Mouse (Mus musculus): Measurements from ENCODE around the gene Armh3.
"Not testable (repeated sequence)": the region's sequence is repeated elsewhere in the genome, so short reads cannot be mapped to it uniquely, and the experiment has no call there.

Armh3 gene

GRCm38 (mm10) chr19:46033911-46034310 is 35.6 kb upstream of the Armh3 start:
- DNase-seq (ENCODE audit: low read depth, low spot score): no peak

DNA sequence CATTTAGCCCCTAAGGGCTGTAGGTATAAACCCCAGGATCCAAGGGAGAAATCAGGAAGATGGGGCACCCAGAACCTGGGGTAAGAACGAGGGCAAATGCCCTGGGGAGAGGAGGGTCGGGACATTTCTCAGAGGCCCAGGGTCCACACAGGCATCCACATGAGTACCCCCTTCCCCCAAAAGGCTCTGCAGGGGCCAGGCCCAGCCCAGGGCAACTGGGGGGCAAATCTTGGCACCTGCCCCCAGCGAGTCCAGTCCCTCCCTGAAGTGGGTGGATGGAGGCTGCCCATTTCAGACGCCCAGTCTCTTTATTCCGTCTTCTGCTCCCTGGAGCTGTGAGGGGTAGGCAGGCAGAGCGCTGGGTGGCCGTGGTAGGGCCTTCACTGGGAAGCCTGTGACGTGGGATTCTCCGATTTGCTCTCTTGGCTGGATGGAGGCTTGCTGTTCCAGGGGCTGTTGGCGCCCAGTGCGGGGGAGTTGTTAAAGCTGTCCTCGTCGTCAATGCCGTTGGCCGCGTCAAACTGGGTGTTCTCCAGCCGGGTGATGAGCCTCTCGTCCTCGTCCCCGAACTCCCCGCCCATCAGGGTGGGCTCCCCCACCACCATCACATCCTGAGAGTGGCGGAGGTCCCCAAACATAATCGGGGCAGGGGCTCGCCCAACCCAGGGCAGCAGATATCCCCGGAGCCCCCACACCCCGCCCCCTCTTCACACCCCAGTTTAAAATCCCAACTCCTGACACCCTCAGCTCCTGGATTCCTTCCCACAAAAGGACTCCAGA is 34.6 kb upstream of the Armh3 start:
- no peak for DNase-seq (ENCODE audit: low read depth, low spot score)

GRCm38 (mm10) chr19:46031689-46032432 is 33.6 kb upstream of the Armh3 start:
- no peak for DNase-seq (ENCODE audit: low read depth, low spot score)

GRCm38 (mm10) chr19:46030196-46030983 is 32.1 kb upstream of the Armh3 start:
- DNase-seq (ENCODE audit: low read depth, low spot score): no peak

GRCm38 (mm10) chr19:46029652-46030051 is 31.4 kb upstream of the Armh3 start:
- DNase-seq (ENCODE audit: low read depth, low spot score): no peak

DNA sequence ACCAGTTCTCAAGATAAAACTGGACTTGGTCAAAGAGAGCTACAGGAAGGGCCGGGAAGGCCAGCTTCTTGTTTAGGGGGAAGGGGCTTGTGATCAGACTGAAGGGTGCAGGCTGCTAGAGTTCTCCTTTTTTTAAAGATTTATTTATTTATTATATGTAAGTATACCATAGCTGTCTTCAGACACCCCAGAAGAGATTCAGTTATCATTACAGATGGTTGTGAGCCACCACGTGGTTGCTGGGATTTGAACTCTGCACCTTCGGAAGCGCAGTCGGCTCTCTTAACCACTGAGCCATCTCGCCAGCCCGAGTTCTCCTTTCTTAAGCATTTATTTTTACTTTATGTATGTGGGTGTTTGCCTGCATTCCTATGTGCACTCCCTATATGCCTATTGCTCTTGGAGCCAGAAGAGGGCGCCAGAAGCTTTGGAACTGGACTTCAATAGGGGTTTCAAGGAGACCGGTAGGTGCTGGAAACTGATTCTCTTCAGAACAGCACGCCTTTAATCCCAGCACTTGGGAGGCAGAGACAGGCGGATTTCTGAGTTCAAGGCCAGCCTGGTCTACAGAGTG is 30.5 kb upstream of the Armh3 start:
- DNase-seq (ENCODE audit: low read depth, low spot score): no peak

GRCm38 (mm10) chr19:46026567-46026966 is 28.3 kb upstream of the Armh3 start:
- DNase-seq (ENCODE audit: low read depth, low spot score): no peak

- DNase-seq (ENCODE audit: low read depth, low spot score): no peak
Observed at GRCm38 (mm10) chr19:46024959-46025358, 26.7 kb upstream of the Armh3 start.

DNA sequence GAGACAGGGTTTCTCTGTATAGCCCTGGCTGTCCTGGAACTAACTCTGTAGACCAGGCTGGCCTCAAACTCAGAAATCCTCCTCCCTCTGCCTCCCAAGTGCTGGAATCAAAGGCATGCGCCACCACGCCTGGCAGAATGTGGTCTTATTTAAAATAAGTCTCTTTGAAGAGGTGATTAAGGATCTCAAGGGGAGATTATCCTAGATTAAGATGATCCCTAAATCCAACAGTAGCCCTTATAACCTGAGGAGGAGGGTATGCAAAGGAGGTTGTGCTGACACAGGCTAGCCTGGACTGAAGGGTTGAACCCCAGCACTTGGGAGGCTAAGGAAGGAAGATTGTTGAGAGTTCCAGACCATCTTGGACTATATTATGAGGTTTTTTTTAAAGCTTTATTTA is 17.7 kb upstream of the Armh3 start:
- DNase-seq (ENCODE audit: low read depth, low spot score): no peak

GRCm38 (mm10) chr19:46014572-46015178 is 16.4 kb upstream of the Armh3 start:
- peak; percentile 92 for DNase-seq (ENCODE audit: low read depth, low spot score)

DNA sequence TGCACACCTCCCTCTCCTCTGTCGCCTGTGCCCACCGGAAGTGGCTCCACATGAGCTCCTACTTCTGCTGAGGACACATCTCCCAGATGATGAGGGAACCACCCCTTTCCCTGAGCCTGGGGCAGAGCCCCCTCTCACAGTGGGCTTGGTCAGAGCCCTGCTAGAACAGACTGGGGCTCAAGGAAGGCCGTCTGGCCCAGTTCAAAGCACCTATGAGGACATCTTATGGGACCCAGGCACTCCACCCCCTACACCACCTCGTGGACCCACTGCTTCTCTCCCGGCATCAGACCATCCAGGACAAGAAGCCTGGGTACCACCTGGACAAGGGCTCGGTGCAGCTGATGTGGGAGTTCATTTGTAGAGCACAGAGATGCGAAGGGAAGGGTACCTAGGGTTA is 7.4 kb upstream of the Armh3 start:
- no peak for DNase-seq (ENCODE audit: low read depth, low spot score)

- DNase-seq (ENCODE audit: low read depth, low spot score): no peak
Observed at GRCm38 (mm10) chr19:46004814-46005466, 6.7 kb upstream of the Armh3 start.

GRCm38 (mm10) chr19:46003371-46004226 is 5.3 kb upstream of the Armh3 start, which contains the start of gene Hps6:
Gene Hps6, plus strand, starts transcription at chr19:46003508.
- peak; percentile 77 for DNase-seq (ENCODE audit: low read depth, low spot score)

- DNase-seq (ENCODE audit: low read depth, low spot score): no peak
Observed at GRCm38 (mm10) chr19:46002279-46002678, 4.0 kb upstream of the Armh3 start.

DNA sequence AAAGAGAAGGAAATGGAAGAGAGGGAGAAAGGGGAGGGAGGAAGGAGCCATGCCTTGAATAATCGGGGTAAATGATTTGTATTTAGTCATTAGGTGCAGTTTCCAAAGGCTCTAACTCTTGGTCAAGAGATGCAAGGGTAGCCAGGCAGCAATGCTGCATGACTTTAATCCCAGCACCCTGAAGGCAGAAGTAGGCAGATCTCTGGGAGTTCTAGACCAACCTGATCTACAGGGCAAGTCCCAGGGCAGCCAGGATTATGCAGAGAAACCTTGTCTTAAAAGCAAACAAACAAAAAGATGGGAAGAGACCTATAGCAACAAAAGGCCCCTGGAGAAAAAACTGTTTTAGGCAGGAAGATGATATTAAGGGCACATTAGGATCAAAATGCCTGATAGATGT is 1.1 kb upstream of the Armh3 start:
- DNase-seq (ENCODE audit: low read depth, low spot score): no peak

DNA sequence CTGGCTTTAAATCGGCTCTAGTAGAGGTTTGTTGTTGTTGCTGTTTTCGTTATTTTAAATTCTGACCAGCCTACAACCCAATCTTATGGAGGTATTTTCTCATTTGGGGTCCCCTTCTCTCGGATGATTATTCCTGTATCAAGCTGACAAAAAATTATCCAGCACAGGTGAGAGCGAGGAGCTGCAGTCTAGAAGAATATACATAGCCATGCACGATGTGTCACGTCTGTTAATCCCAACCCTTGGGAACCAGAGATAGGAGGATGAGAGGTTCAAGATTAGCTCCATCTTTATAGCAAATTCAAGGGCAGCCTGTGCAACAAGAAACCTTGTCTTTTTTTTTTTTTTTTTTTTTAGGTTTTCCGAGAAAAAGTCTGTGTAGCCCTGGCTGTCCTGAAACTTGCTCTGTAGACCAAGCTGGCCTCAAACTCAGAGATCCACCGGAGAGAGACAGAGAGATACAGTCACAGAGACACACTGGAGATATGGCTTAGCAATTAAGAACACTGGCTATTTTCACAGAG is 468 bp upstream of the Armh3 start:
- DNase-seq (ENCODE audit: low read depth, low spot score): no peak

DNA sequence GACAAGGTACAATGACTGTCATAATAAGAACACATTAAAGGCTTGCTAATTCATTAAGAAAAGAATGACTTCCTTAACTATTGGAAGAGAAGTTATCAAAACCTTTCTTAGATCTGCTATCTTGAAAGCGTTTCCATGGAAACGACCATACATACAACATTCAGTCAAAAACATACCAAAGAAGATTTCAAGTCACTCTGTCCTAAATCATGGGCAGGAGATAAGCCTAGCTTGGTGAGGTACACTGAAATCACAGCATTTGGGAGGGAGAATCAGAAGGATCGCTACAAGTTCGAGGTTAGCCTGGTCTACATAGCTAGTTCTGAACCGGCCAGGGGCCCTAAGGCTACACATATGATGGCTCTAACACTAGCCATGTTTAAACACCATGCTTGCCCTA is 923 bp downstream of the Armh3 start:
- DNase-seq (ENCODE audit: low read depth, low spot score): no peak

DNA sequence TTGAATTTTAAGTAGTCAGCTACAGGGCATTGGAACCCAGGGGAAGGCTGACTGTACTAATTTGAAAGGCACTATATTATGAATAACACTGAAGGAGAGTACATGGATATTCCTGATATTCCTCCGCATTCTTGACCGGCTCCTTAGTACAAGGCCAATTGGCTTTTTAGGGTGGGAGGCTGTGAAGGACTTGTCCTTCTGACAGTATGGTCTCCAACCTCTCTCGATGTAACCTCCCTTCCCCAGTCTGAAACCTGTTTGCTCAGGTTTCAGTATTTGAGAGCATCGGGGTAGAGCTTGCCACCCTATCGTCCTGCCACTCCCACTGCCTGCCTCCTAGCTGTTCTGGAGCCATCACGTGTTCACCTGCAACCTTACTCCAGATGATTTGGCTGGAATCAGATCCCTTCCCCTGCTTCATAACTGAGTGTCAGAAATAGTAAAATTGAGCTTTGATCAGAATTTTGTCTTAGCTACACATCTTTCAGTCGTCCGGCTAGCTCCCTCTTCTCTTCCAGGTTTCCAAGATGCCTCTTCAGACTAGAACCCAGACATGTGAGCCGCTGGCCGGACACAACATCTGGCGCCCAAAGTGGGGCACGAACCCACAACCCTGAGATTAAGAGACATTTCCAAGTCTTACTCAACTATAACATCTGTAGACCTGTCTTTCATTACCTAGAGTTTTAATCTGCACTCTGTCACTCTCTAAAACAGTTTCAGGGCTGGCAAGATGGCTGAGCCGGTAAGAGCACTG is 4.1 kb downstream of the Armh3 start:
- no peak for DNase-seq (ENCODE audit: low read depth, low spot score)

DNA sequence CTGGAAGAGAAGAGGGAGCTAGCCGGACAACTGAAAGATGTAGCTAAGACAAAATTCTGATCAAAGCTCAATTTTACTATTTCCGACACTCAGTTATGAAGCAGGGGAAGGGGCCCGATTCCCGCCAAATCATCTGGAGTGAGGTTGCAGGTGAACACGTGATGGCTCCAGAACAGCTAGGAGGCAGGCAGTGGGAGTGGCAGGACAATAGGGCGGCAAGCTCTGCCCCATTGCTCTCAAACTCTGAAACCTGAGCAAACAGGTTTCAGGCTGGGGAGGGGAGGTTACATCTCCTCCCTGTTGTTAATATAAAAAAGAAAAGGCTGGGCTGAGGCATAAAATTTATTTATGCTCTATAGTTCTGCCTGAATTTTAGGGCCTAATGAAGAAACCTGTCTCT is 4.8 kb downstream of the Armh3 start:
- not testable (repeated sequence) for DNase-seq (ENCODE audit: low read depth, low spot score)

Data from mesoderm, embryonic 11.5 days (tissue).